Mouse (Mus musculus) liver, embryonic 14.5 days (tissue): ENCODE results near the gene Alox12b.

Experiments used
- CTCF ChIP-seq: IDR thresholded peaks from 2 replicates; pipeline ENCODE4 v1.5.1; 2016; ENCODE audit warnings: antibody characterized with exemption, low read depth, control low read depth
- EP300 ChIP-seq: IDR thresholded peaks from 2 replicates; pipeline ENCODE4 v1.6.1; 2016; ENCODE audit warnings: antibody characterized with exemption, low read depth

DNA sequence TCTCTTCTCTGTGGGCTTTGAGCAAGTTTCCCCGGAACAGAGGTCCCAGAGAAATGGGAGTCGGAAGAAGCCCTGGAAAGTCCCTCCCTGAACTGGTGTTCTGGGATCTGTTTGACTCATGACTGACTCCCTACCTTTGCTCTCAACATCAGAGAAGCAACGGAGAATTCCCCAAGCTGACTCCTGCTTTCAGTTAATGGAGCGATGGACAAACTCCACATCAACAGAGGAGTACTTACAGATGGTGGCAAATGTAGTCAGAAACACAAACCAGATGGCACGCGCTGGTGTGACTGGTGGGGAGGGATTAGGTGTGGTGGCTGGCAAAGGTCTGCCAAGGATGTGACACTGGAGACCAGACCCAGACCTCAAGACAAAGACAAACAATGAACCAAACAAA lies 5.8 kb upstream of the Alox12b start:
- TF ChIP-seq CTCF: no peak
- TF ChIP-seq EP300: no peak
